Mouse (Mus musculus): ENCODE results near the gene Gna12.

GRCm38 (mm10) chr5:140823386-140823785 lies 6.8 kb downstream of the Gna12 start:
- TF ChIP-seq CTCF (IDR thresholded peaks at IDR 0.05; ENCODE audit: extremely low read depth, insufficient read depth, low read length) (no peak), POLR2A (IDR thresholded peaks at IDR 0.05; ENCODE audit: extremely low read depth, insufficient read depth, low read length) (no peak)

All from cortical plate, adult 2 months (tissue).